Mouse (Mus musculus): ENCODE results near the gene Cept1.
"Not testable (repeated sequence)": the region's sequence is repeated elsewhere in the genome, so short reads cannot be mapped to it uniquely, and the experiment has no call there.

Cept1 gene

GRCm38 (mm10) chr3:106547171-106547923, at the start of gene Cept1, which contains the start of gene Dram2:
Cept1 (minus strand) TSS chr3:106547802.
Dram2 (plus strand) TSS chr3:106547798.
- peak; percentile 86 to 91 for DNase-seq (ENCODE audit: low read depth in 2 of 2, low spot score in 2 of 2)

DNA sequence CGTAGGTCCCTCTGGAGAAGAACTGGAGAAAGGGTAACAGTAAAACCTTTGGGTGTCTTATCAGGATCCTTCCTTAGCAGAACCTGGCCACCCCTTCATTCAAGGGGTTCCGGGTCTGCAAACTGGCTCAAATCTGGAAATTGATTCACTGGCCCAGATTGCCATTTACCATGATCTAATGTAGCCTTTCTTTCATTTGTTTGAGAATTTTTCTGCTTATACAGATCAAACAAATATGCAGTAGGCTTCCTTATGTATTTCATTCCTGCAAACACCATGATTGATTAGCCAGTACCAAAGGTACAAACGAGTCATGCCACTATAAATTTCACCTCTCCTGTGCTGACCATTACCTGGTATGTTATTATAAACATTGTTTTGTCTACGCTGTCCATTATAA, 46.0 kb upstream of the Cept1 start:
- DNase-seq (ENCODE audit: low read depth in 2 of 2, low spot score in 2 of 2) = not testable (repeated sequence)

GRCm38 (mm10) chr3:106579296-106579695, 31.7 kb upstream of the Cept1 start:
- DNase-seq (ENCODE audit: low read depth in 2 of 2, low spot score in 2 of 2) = no peak

- DNase-seq (ENCODE audit: low read depth in 2 of 2, low spot score in 2 of 2) = no peak
Measured at GRCm38 (mm10) chr3:106573191-106573590, 25.6 kb upstream of the Cept1 start.

DNA sequence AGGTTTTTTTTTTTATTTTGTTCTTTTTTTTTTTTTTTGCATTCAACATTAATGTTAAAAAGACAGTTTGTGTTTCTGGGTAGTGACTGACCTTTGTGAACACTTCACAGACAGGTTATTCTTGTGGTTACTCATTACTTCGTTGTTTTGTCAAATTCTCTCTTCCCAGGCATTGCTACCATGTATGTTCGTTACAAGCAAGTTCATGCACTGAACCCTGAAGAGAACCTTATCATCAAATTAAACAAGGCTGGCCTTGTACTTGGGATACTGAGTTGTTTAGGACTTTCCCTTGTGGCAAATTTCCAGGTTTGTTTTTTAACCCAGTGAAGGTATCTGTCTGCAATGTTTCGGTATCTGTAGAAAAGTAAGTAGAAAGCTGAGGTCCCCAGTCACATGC, 18.3 kb upstream of the Cept1 start:
- DNase-seq (ENCODE audit: low read depth in 2 of 2, low spot score in 2 of 2) = no peak

DNA sequence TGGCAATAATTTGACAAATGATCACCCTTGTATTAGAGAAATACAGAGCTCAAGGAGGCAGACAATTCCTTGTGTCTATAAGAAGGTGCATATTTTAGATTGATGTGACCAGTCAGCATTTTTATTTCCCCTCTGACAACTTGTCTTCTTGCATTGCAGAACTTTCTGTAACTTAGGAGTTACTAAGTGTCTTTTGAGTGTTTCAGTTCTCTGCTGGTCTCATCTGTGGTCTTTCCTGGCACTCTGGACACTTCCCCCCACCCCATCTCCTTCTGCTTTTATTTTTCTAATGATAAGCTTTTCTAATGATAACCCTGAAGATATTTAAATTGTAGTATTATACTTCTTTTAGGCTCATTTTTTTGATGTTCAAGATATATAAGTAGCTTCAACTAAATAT, 10.7 kb upstream of the Cept1 start:
- DNase-seq (ENCODE audit: low read depth in 2 of 2, low spot score in 2 of 2) = no peak

DNA sequence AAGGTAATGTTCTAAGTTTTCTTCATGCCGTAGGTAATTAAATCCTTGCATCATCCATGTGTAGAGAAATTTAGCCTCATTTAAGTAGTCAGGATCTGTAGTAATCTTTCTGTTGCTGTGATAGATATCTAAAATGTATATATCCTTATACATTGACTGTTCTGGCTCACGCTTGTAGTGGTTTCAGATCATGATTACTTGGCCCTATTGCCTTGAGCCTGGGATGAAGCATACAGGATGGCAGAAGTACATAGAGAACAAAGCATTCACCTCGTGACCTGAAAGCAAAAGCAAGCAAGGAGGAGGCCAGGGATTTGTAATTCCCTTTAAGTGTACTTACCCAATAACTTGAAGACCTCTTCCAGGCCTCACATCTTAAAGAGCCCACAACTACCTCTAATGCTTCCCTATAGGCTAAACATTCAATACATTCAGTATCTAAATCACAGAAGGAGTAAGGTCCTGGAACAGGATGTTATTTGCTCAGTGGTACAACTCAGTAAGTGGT, 8.2 kb upstream of the Cept1 start:
- DNase-seq (ENCODE audit: low read depth in 2 of 2, low spot score in 2 of 2) = no peak

GRCm38 (mm10) chr3:106553411-106553810, 5.8 kb upstream of the Cept1 start:
- no peak for DNase-seq (ENCODE audit: low read depth in 2 of 2, low spot score in 2 of 2)

DNA sequence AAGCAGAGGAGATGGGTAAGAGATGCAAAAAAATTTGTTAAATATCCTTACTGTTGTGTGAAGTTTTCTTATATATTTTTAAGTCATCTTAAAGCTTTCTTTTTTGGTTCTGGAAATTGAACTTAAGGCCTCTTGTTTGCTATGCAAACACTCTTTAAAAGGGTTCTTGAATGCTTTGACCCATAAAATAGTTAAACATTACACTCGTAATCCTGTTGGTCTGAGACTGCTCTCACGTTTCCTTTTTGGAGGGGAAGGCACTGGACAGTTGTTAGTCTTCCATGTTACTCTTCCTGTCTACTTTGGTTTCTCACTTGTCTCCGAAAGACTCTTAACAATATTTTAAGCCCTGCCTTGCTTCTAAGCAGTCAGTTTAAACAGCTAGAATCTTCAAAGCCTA, 1.4 kb upstream of the Cept1 start:
- no peak for DNase-seq (ENCODE audit: low read depth in 2 of 2, low spot score in 2 of 2)

DNA sequence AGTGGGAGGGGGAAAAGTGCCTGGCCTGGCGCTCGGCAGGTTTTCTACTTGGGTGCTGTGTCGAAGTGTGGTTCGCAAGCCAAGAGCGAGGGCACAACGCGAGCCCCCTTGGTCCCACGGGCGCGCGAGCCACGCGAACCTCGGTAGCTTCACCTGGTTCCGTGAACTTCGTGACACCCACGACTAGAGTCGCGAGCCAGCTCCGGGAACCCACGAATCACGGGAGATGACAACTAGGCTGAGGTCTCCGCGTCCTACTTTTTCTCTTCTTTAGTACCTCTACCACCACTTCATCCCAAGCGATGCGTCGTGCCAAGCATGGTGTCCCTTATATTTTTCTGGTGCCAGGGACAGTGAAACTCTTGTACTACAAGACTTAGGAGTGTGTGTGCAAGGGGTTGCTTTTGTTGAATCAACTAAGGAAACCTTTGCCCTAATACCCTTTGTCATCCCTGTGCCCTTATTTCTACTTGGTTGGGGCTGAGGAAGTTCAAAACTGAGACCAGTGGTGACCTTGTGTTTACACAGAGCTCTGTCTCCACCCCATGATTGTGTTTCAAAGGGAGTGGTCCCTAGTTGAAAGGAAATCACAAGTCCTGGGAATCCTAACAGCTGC, 430 bp upstream of the Cept1 start:
- DNase-seq (ENCODE audit: low read depth in 2 of 2, low spot score in 2 of 2) = no peak

DNA sequence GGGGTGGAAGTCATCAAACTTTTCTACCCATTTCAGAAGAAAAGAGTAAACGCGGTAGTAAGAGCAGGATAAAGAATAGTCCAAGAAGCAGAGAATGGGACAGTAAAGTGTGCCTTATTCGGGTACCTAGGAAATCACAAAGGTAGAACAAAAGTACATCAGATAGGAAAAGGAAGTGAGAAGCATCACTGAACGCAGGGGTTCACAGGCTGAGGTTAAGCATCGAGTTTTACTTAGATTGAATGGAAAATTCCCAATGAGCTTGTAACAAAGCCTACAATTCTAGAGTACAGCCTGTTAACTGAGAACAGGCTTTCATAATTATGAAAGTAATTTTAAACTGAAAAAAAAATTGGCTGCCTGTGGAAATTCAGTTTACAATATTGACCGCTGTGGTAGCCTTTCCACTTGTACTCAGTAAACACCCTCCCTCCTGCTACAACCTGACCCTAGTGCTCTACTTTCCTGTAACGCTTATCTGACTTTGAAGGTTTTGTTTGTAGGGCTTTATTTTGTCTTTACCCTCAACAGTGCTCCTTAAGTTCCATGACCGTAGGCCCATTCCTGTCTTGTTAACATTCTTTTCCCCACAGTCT, 2.8 kb downstream of the Cept1 start:
- no peak for DNase-seq (ENCODE audit: low read depth in 2 of 2, low spot score in 2 of 2)

- DNase-seq (ENCODE audit: low read depth in 2 of 2, low spot score in 2 of 2) = no peak
Measured at GRCm38 (mm10) chr3:106533277-106533676, 14.3 kb downstream of the Cept1 start.

DNA sequence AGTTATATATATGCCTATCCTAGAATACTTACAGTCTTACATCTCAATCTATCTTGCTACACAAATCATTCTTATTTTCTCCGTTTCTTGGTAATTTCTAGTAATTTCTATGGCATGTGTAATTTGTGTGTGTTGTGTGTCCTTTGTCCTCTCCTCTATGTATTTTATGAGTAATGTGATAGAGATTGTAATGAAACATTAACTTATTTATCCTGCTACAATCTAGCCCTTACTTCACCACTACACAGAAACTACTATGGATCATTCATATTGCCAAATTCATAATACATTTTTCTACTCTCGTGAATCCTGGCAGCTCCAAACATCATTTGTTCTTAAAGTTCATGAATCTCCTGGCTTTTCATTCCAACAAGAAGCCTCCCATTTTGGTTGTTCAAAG, 19.6 kb downstream of the Cept1 start:
- DNase-seq (ENCODE audit: low read depth in 2 of 2, low spot score in 2 of 2) = no peak

DNA sequence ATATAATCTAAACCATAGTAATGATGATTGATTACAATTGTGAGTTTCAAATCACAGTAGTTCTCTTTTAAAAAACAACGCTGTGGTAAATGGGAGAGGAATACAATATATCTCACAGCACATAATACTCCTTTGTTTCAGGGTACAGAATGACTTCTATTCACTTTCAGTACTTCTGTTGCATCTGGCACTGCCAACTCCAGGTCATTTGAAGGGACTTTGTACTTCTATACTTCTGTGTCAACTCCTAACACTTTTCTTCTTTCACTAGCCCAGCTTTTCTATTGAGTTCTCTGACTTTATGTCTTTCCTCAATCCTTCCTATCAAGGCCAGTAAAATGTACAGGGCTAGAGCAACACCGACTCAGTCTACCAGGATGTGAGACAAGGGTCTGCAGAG, 21.2 kb downstream of the Cept1 start:
- no peak for DNase-seq (ENCODE audit: low read depth in 2 of 2, low spot score in 2 of 2)

GRCm38 (mm10) chr3:106522730-106523129, 24.9 kb downstream of the Cept1 start:
- DNase-seq (ENCODE audit: low read depth in 2 of 2, low spot score in 2 of 2) = no peak

DNA sequence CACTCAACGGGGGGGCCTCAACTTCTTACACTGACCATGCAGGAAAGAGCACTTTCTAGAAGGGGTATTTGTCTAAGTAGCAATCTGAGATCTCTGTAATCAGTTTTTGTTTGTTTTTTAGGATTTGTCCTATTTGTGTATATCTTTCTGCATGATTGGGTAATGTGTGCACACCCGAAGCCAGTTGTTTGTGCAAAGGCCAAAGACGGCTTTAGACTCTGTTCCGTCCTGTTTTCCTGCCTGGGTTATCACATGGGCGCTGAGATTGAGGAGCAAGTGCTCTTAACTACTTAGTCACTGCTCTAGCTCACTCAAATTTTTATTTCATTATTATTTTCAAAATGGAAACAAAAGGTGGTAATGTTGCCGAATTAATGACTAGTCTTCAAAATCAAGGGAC, 32.6 kb downstream of the Cept1 start:
- DNase-seq (ENCODE audit: low read depth in 2 of 2, low spot score in 2 of 2) = no peak

- DNase-seq (ENCODE audit: low read depth in 2 of 2, low spot score in 2 of 2) = no peak
Measured at GRCm38 (mm10) chr3:106510669-106511068, 36.9 kb downstream of the Cept1 start.

DNA sequence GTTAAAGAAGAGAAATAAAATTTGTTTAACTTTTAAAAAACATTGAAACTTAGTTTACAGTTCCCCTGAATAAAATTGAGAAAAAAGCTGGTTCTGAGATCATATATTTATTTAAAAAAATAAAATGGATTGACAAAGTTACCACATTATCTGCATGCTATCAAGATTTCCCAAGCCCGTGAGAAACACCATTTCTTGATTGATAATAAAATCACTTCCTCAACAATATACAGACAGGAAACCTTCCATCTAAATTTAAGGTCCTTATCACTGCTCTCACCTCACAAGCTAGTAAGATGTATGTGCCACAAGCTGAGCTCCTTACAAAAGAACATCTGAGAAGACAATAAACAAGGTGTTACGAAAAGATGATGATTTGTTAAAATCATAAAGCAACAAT, 44.7 kb downstream of the Cept1 start:
- no peak for DNase-seq (ENCODE audit: low read depth in 2 of 2, low spot score in 2 of 2)

DNA sequence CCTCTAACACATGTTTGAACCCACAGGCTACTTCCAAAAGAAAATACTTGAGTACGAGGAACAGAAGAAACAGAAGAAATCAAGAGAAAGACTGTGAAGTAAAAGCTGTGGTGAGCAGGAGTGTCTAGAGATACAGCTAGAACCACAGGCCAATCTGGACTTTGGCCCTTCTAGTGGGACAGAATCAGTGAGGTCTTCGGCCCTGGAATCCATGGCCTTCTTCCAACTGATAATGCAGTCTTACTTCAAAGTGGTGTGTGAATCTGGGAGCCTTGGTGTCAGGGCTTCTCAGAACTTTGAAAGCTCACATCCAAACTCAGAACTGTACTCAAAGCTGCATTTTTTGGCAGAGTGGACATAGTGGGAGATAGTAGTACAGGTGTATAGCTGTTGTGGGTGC, 47.1 kb downstream of the Cept1 start:
- no peak for DNase-seq (ENCODE audit: low read depth in 2 of 2, low spot score in 2 of 2)

GRCm38 (mm10) chr3:106496996-106497395, 50.6 kb downstream of the Cept1 start:
- no peak for DNase-seq (ENCODE audit: low read depth in 2 of 2, low spot score in 2 of 2)

DNA sequence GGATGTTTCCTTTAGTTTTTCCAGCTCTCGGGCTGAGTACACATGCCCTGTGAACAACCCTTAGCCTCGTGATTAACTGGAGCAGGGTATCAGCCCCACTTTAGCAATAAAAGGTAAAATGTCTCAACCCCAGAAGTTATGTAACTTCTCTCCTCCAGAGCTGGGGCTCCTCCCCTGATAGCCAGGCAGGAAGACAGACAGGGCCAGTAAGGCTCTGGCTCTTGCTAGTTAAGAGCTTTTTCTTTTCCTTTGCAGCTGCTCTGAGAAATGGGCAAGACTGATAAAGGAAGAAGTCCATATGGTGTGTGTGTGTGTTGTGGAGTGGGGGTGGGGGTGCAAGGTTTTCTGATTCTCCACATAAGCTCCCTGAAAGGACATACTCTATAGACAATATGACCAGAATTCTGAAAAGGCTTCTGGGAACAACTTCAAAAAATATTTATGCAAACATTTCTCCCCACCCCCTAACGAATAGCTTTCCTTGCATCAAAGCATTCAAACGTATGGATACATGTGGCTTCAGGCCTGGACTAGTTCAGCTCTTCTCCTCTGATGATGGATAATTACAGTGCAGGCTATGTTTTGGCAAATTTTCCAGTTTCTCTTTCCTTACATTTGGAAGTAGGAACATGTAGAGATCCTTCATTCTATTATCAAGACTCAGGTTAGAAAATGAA, 51.4 kb downstream of the Cept1 start:
- no peak for DNase-seq (ENCODE audit: low read depth in 2 of 2, low spot score in 2 of 2)

All from CD8-positive naive resting alpha-beta T cell, adult 2 months (primary cell).